Mouse (Mus musculus): Measurements from ENCODE around the gene Kif19a. TPM values are rescaled to one million over a fixed set of nuclear protein-coding genes. Genes with fewer than 3 reads are reported as not detected.
A peak's percentile ranks its signal among the peaks of the same experiment; 100 is the strongest.

Gene Kif19a
- polyA plus RNA-seq, 1 experiment from 2014 or later: 0.16 TPM

GRCm38 (mm10) chr11:114822727-114823126, 57.5 kb downstream of the Kif19a start:
- H3K27ac ChIP-seq (ENCODE audit: low read length): 0 out of 2 replicates have a peak overlapping the region, but pooled peaks have one; percentile 1
- H3K4me2 ChIP-seq (ENCODE audit: low read depth, low read length): peak overlapping the region; percentile 4; the same call in 1 of the 2 replicates
- no peak overlapping the region for H3K4me3 ChIP-seq (ENCODE audit: low read length)
- 0 out of 2 replicates have a peak overlapping the region, but pooled peaks have one; percentile 21 for H3K9ac ChIP-seq (ENCODE audit: low read length)
- H3K9me3 ChIP-seq (replicated peaks; ENCODE audit: control insufficient read depth, low read length): no peaks in the 10 kb centered on the region
- H3K4me1 ChIP-seq (ENCODE audit: control insufficient read depth, insufficient read depth, low read length): peaks cover 9% of the 10 kb centered on the region; the same call in 1 of the 2 replicates
- ATAC-seq (replicated peaks; ENCODE audit: extremely low read depth, insufficient read depth, low FRiP score): peak; percentile 60; the same call in 1 of the 2 replicates
- H3K27me3 ChIP-seq (ENCODE audit: control insufficient read depth, insufficient read depth, low read length): no peaks in the 10 kb centered on the region
- WGBS: 54% methylated on average over 12 of the region's 12 CpGs
- H3K36me3 ChIP-seq (ENCODE audit: control insufficient read depth, insufficient read depth): no peaks in the 10 kb centered on the region

GRCm38 (mm10) chr11:114823199-114823725, 58.1 kb downstream of the Kif19a start:
- Histone ChIP-seq H3K4me2 (ENCODE audit: low read depth, low read length) (peak overlapping the region; percentile 4; the same call in 1 of the 2 replicates), H3K27ac (ENCODE audit: low read length) (0 out of 2 replicates have a peak overlapping the region, but pooled peaks have one; percentile 1), H3K36me3 (ENCODE audit: control insufficient read depth, insufficient read depth) (no peaks in the 10 kb centered on the region), H3K27me3 (ENCODE audit: control insufficient read depth, insufficient read depth, low read length) (no peaks in the 10 kb centered on the region), H3K4me1 (ENCODE audit: control insufficient read depth, insufficient read depth, low read length) (peaks cover 9% of the 10 kb centered on the region; the same call in 1 of the 2 replicates), H3K9ac (ENCODE audit: low read length) (no peak overlapping the region), H3K4me3 (ENCODE audit: low read length) (no peak overlapping the region), H3K9me3 (replicated peaks; ENCODE audit: control insufficient read depth, low read length) (no peaks in the 10 kb centered on the region)
- WGBS: 13% methylated on average over 11 of the region's 11 CpGs
- ATAC-seq (replicated peaks; ENCODE audit: extremely low read depth, insufficient read depth, low FRiP score): no peak; the same call in 1 of the 2 replicates

DNA sequence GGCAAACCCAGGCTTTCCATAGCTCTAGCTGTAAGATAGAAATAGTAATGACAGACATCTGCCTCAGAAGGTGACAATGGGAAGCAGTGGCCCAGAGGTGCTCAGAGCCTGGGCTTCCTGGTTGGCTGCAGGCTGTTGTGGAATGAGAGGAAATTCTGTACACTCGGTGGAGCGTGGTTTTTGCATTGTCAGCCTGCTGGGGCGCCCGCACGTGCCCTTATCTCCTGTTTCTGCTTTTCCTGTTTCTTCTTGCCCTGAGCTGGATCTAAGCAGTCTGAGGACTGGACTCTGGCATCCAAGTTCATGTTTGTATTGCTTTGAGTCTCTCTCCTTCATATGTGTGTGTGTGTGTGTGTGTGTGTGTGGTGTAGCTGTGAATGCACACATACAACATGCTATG, 61.5 kb downstream of the Kif19a start:
- 14% methylated on average over 5 of the region's 5 CpGs for whole genome bisulfite sequencing
- Histone ChIP-seq H3K27me3 (ENCODE audit: control insufficient read depth, insufficient read depth, low read length) (no peaks in the 10 kb centered on the region), H3K9me3 (replicated peaks; ENCODE audit: control insufficient read depth, low read length) (no peaks in the 10 kb centered on the region), H3K36me3 (ENCODE audit: control insufficient read depth, insufficient read depth) (no peaks in the 10 kb centered on the region), H3K4me2 (ENCODE audit: low read depth, low read length) (no peak overlapping the region), H3K9ac (ENCODE audit: low read length) (no peak overlapping the region), H3K27ac (ENCODE audit: low read length) (no peak overlapping the region), H3K4me1 (ENCODE audit: control insufficient read depth, insufficient read depth, low read length) (peaks cover 24% of the 10 kb centered on the region), H3K4me3 (ENCODE audit: low read length) (no peak overlapping the region)
- ATAC-seq (replicated peaks; ENCODE audit: extremely low read depth, insufficient read depth, low FRiP score): 0 out of 2 replicates have a peak, but pooled peaks have one; percentile 8

DNA sequence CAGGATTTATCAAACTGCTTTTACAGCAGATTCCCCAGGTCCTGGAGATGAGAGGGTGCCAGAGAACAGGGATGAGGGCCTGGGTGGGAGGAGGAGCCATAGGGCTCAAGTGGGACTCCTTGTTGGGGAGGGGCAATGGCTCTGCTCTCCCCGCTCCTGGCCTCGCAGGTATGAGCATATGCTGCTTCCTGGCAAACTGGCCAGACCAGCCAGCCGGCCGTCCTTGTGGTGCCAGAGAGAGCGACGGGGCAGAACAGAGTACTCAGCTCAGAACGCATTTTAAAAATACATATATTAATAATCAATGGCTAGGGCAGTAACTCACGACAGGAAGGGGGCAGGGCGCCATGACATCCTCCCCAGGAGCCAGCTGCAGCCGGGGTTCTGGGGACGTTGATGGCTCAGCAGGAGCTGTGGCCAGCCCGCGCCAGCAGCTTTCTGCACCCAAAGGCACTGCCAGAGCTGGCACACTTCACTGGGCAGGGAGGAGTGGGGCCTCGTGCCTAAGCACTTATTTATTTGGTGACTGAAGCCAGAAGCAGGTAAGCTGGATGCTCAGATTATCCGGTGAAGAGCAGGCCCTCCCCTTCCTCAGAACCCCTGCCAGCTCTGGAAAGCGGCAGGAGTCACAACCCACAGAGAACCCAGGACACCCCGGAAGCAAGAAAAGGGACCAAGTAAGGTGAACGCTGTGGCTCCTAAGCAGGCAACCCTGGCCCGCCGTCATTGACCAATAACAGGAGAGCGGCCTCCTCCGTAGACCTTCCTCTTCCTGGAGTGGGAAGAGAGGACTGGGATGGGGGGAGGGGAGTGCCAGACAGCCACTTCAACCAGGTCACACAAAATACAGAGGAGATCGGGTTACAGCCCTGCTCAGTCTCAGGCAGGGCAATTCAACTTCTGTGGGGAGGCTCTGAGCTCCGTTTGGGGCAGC, 64.6 kb downstream of the Kif19a start:
- peak; percentile 90 for ATAC-seq (replicated peaks; ENCODE audit: extremely low read depth, insufficient read depth, low FRiP score)
- H3K36me3 ChIP-seq (ENCODE audit: control insufficient read depth, insufficient read depth): no peaks in the 10 kb centered on the region
- peaks cover 15% of the 10 kb centered on the region for H3K4me1 ChIP-seq (ENCODE audit: control insufficient read depth, insufficient read depth, low read length)
- H3K27ac ChIP-seq (ENCODE audit: low read length): peak overlapping the region; percentile 80
- WGBS: 7% methylated on average over 24 of the region's 24 CpGs
- H3K9me3 ChIP-seq (replicated peaks; ENCODE audit: control insufficient read depth, low read length): no peaks in the 10 kb centered on the region
- no peaks in the 10 kb centered on the region for H3K27me3 ChIP-seq (ENCODE audit: control insufficient read depth, insufficient read depth, low read length)
- peak overlapping the region; percentile 71 for H3K4me2 ChIP-seq (ENCODE audit: low read depth, low read length)
- H3K4me3 ChIP-seq (ENCODE audit: low read length): peak overlapping the region; percentile 45
- peak overlapping the region; percentile 59 for H3K9ac ChIP-seq (ENCODE audit: low read length)

- H3K27me3 ChIP-seq (ENCODE audit: control insufficient read depth, insufficient read depth, low read length): no peaks in the 10 kb centered on the region
- peak overlapping the region; percentile 80 for H3K27ac ChIP-seq (ENCODE audit: low read length)
- peak overlapping the region; percentile 71 for H3K4me2 ChIP-seq (ENCODE audit: low read depth, low read length)
- 28% methylated on average over 8 of the region's 8 CpGs for WGBS
- H3K4me3 ChIP-seq (ENCODE audit: low read length): peak overlapping the region; percentile 45
- no peaks in the 10 kb centered on the region for H3K9me3 ChIP-seq (replicated peaks; ENCODE audit: control insufficient read depth, low read length)
- ATAC-seq (replicated peaks; ENCODE audit: extremely low read depth, insufficient read depth, low FRiP score): peak; percentile 5; the same call in 1 of the 2 replicates
- no peaks in the 10 kb centered on the region for H3K36me3 ChIP-seq (ENCODE audit: control insufficient read depth, insufficient read depth)
- peak overlapping the region; percentile 59 for H3K9ac ChIP-seq (ENCODE audit: low read length)
- peaks cover 15% of the 10 kb centered on the region for H3K4me1 ChIP-seq (ENCODE audit: control insufficient read depth, insufficient read depth, low read length)
Observed at GRCm38 (mm10) chr11:114830433-114830773, 65.2 kb downstream of the Kif19a start.

DNA sequence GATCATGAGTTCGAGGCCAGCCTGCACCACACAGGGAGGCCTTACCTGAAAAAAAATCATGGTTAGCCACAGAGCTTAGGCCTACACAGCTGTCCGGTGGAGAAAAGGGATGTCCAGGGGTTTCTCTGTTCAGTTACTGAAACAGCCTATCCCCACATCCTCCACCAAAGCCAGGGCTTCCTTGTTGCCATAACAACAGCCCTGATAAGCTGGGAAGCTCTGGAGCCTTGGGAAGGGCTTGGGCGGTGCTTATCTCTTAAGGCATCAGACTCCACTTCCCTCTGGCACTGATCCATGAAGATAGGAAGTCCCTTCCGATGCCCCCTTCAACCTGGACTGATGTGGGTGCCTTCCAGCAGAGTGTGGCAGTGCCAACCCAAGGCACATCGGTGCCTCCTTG, 68.0 kb downstream of the Kif19a start:
- peaks cover 16% of the 10 kb centered on the region for H3K4me1 ChIP-seq (ENCODE audit: control insufficient read depth, insufficient read depth, low read length)

More for the DNA sequence above, 68.0 kb downstream of the Kif19a start:
- no peak overlapping the region for H3K4me3 ChIP-seq (ENCODE audit: low read length)
- H3K36me3 ChIP-seq (ENCODE audit: control insufficient read depth, insufficient read depth): no peaks in the 10 kb centered on the region
- no peak overlapping the region for H3K9ac ChIP-seq (ENCODE audit: low read length)
- H3K27ac ChIP-seq (ENCODE audit: low read length): no peak overlapping the region
- ATAC-seq (replicated peaks; ENCODE audit: extremely low read depth, insufficient read depth, low FRiP score): no peak
- 0 out of 2 replicates have a peak, but pooled peaks cover 2% of the 10 kb centered on the region for H3K9me3 ChIP-seq (replicated peaks; ENCODE audit: control insufficient read depth, low read length)
- H3K4me2 ChIP-seq (ENCODE audit: low read depth, low read length): no peak overlapping the region
- 41% methylated on average over 5 of the region's 5 CpGs for WGBS
- H3K27me3 ChIP-seq (ENCODE audit: control insufficient read depth, insufficient read depth, low read length): no peaks in the 10 kb centered on the region

Other genes starting within 250 kb of the Kif19a start
- gene Rpl38, start 96.9 kb upstream of the Kif19a start, polyA plus RNA-seq (2015; fragmentation: Nextera tagmentation; extraction: Ambion mirVana): 509 and 560 TPM in 2 replicates
- gene Ttyh2, start 90.0 kb upstream of the Kif19a start, polyA plus RNA-seq (2015; fragmentation: Nextera tagmentation; extraction: Ambion mirVana): 11.4 and 11.9 TPM in 2 replicates
- 1.1 and 1.3 TPM in 2 replicates for gene Dnaic2, start 38.0 kb upstream of the Kif19a start, polyA plus RNA-seq (2015; fragmentation: Nextera tagmentation; extraction: Ambion mirVana)
- not detected in 2 replicates for gene Btbd17, start 30.6 kb downstream of the Kif19a start, polyA plus RNA-seq (2015; fragmentation: Nextera tagmentation; extraction: Ambion mirVana)
- gene Gpr142, start 33.5 kb downstream of the Kif19a start, polyA plus RNA-seq (2015; fragmentation: Nextera tagmentation; extraction: Ambion mirVana): not detected in 2 replicates
- 14.5 and 15.4 TPM in 2 replicates for gene Gprc5c, start 85.8 kb downstream of the Kif19a start, polyA plus RNA-seq (2015; fragmentation: Nextera tagmentation; extraction: Ambion mirVana)
- gene Cd300a, start 124.7 kb downstream of the Kif19a start, polyA plus RNA-seq (2015; fragmentation: Nextera tagmentation; extraction: Ambion mirVana): 1.2 and 1.4 TPM in 2 replicates
- 0.59 and 0.70 TPM in 2 replicates for gene Cd300lb, start 169.0 kb downstream of the Kif19a start, polyA plus RNA-seq (2015; fragmentation: Nextera tagmentation; extraction: Ambion mirVana)
- not detected in 2 replicates for gene Cd300c, start 203.8 kb downstream of the Kif19a start, polyA plus RNA-seq (2015; fragmentation: Nextera tagmentation; extraction: Ambion mirVana)
- gene Cd300ld, start 224.5 kb downstream of the Kif19a start, polyA plus RNA-seq (2015; fragmentation: Nextera tagmentation; extraction: Ambion mirVana): 0.26 and 0.37 TPM in 2 replicates
- 1.5 and 2.3 TPM in 2 replicates for gene Cd300c2, start 236.5 kb downstream of the Kif19a start, polyA plus RNA-seq (2015; fragmentation: Nextera tagmentation; extraction: Ambion mirVana)

Data from heart, embryonic 16.5 days (tissue).